24 mouse cellular contexts compared by ENCODE assay signal in the genomic region with DNA sequence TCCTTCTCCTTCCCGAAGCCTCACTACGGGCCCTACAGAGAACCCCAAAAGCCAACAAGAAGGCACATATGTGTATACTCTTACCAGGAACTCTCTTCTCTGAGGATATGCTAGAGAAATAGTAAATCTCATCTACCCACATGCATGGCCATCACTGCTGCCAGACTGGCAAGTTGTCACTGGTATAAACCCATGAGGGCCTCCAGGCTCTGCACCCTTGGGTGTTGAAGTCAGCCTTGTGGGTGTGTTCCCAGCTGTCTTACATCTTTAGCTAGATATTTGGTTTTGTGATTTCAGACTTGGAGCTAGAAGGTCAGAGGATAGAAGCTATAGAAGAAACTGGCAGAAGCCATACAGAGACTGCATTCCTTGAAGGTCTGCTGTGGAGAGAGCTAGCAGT.
DNase-seq lines count a peak whose midpoint lies in the region; ATAC-seq lines count a peak whose summit lies in the region.
"Had no signal": no experiment of that assay in that cellular context is flagged by ENCODE, and none has a peak within 500 bp of the region (broad histone marks: within the 10 kb centered on the region; RNA-seq: fewer than 3 reads in every experiment).

No protein-coding gene starts in this region.

- intact Hi-C loops in gastrocnemius, postnatal 14 days (cut with DNase I; ENCODE audit: low total_unique reads) = no loop called here

- ATAC-seq in liver, embryonic 11.5 days (replicated peaks; ENCODE audit: low FRiP score) = no peak
- ATAC-seq in liver, embryonic 12.5 days = 0 out of 2 replicates have a peak, but pooled peaks have one; percentile 41
- ATAC-seq in liver, embryonic 13.5 days (ENCODE audit: low read depth) = peak; percentile 55
- no peak for ATAC-seq in liver, embryonic 15.5 days (ENCODE audit: insufficient read depth)
- ATAC-seq: forebrain, embryonic 14.5 days; forebrain, embryonic 16.5 days had no signal

- no peaks in the 10 kb centered on the region for H3K9me3 ChIP-seq in liver, embryonic 11.5 days (ENCODE audit: control insufficient read depth, low read length)
- no peaks in the 10 kb centered on the region for H3K9me3 ChIP-seq in liver, embryonic 12.5 days (replicated peaks)
- no peaks in the 10 kb centered on the region for H3K9me3 ChIP-seq in liver, embryonic 13.5 days (replicated peaks)
- no peaks in the 10 kb centered on the region for H3K9me3 ChIP-seq in liver, embryonic 15.5 days (replicated peaks)
- H3K9me3 ChIP-seq: embryonic facial prominence, embryonic 13.5 days; embryonic facial prominence, embryonic 15.5 days; forebrain, embryonic 10.5 days; forebrain, embryonic 12.5 days had no signal

- H3K9ac ChIP-seq in liver, embryonic 11.5 days (ENCODE audit: low read depth, low read length) = no peak overlapping the region
- H3K9ac ChIP-seq in liver, embryonic 12.5 days = no peak overlapping the region
- no peak overlapping the region for H3K9ac ChIP-seq in liver, embryonic 13.5 days
- H3K9ac ChIP-seq in liver, embryonic 15.5 days = no peak overlapping the region
- H3K9ac ChIP-seq: embryonic facial prominence, embryonic 13.5 days; embryonic facial prominence, embryonic 15.5 days; forebrain, embryonic 12.5 days had no signal

- H3K4me2 ChIP-seq in liver, embryonic 11.5 days = no peak overlapping the region
- peak overlapping the region; percentile 24; the same call in 1 of the 2 replicates for H3K4me2 ChIP-seq in liver, embryonic 12.5 days
- peak overlapping the region; percentile 32 for H3K4me2 ChIP-seq in liver, embryonic 13.5 days
- peak overlapping the region; percentile 19; the same call in 1 of the 2 replicates for H3K4me2 ChIP-seq in liver, embryonic 15.5 days
- H3K4me2 ChIP-seq: embryonic facial prominence, embryonic 13.5 days; embryonic facial prominence, embryonic 15.5 days; forebrain, embryonic 12.5 days had no signal

- no peaks in the 10 kb centered on the region for H3K27me3 ChIP-seq in liver, embryonic 11.5 days (replicated peaks; ENCODE audit: control insufficient read depth, insufficient read depth, low read length)
- no peaks in the 10 kb centered on the region for H3K27me3 ChIP-seq in liver, embryonic 12.5 days (replicated peaks)
- H3K27me3 ChIP-seq in liver, embryonic 13.5 days = no peaks in the 10 kb centered on the region
- no peaks in the 10 kb centered on the region for H3K27me3 ChIP-seq in liver, embryonic 15.5 days
- H3K27me3 ChIP-seq: embryonic facial prominence, embryonic 13.5 days; embryonic facial prominence, embryonic 15.5 days; forebrain, embryonic 12.5 days had no signal

- DNase-seq in liver = peak; percentile 19
- no peak for DNase-seq in liver, embryonic 11.5 days (ENCODE audit: low spot score)
- no peak for DNase-seq in liver, embryonic 13.5 days
- no peak for DNase-seq in gastrocnemius, postnatal 14 days
- no peak for DNase-seq in adrenal gland, adult 18-20 months (ENCODE audit: low spot score in 2 of 2)
- DNase-seq in cerebellum, adult 9-10 months = no peak
- DNase-seq: adrenal gland, adult 8-10 months; adrenal gland, postnatal 14 days; adrenal gland, postnatal 36 days; cerebellum, adult 11-12 months; cerebellum, adult 2 months; cerebellum, adult 9-11 months; cerebellum, postnatal 14 days; cerebellum, postnatal 36 days; embryo, embryonic 11 days had no signal

- H3K36me3 ChIP-seq in liver, embryonic 11.5 days (ENCODE audit: control insufficient read depth, insufficient read depth, low read length) = no peaks in the 10 kb centered on the region
- H3K36me3 ChIP-seq in liver, embryonic 12.5 days = no peaks in the 10 kb centered on the region
- no peaks in the 10 kb centered on the region for H3K36me3 ChIP-seq in liver, embryonic 13.5 days
- no peaks in the 10 kb centered on the region for H3K36me3 ChIP-seq in liver, embryonic 15.5 days (replicated peaks)
- H3K36me3 ChIP-seq: embryonic facial prominence, embryonic 13.5 days; embryonic facial prominence, embryonic 15.5 days; forebrain, embryonic 10.5 days; forebrain, embryonic 12.5 days had no signal

- peaks cover 7% of the 10 kb centered on the region for H3K4me1 ChIP-seq in liver, embryonic 11.5 days (replicated peaks; ENCODE audit: control insufficient read depth, insufficient read depth, low read length)
- peaks cover 44% of the 10 kb centered on the region for H3K4me1 ChIP-seq in liver, embryonic 12.5 days
- peaks cover 51% of the 10 kb centered on the region for H3K4me1 ChIP-seq in liver, embryonic 13.5 days (replicated peaks)
- H3K4me1 ChIP-seq in liver, embryonic 15.5 days (replicated peaks) = peaks cover 44% of the 10 kb centered on the region
- H3K4me1 ChIP-seq: embryonic facial prominence, embryonic 13.5 days; embryonic facial prominence, embryonic 15.5 days; forebrain, embryonic 10.5 days; forebrain, embryonic 12.5 days had no signal

- WGBS in liver, embryonic 11.5 days = 77% methylated on average over 2 of the region's 2 CpGs
- 82% methylated on average over 2 of the region's 2 CpGs for WGBS in liver, embryonic 12.5 days (ENCODE audit: insufficient replicate concordance)
- WGBS in liver, embryonic 13.5 days (ENCODE audit: insufficient replicate concordance) = 68% methylated on average over 2 of the region's 2 CpGs
- WGBS in liver, embryonic 15.5 days (ENCODE audit: insufficient replicate concordance) = 77% methylated on average over 2 of the region's 2 CpGs

- H3K4me3 ChIP-seq in liver, embryonic 11.5 days (ENCODE audit: low read depth, low read length) = no peak overlapping the region
- H3K4me3 ChIP-seq in liver, embryonic 12.5 days = no peak overlapping the region
- H3K4me3 ChIP-seq in liver, embryonic 13.5 days (replicated peaks) = no peak overlapping the region
- no peak overlapping the region for H3K4me3 ChIP-seq in liver, embryonic 15.5 days (replicated peaks)
- H3K4me3 ChIP-seq: embryonic facial prominence, embryonic 13.5 days; embryonic facial prominence, embryonic 15.5 days; erythroblast, embryonic 14.5 days; forebrain, embryonic 10.5 days; forebrain, embryonic 12.5 days had no signal

- H3K27ac ChIP-seq in liver, embryonic 11.5 days (ENCODE audit: low read depth, low read length) = no peak overlapping the region
- peak overlapping the region; percentile 24 for H3K27ac ChIP-seq in liver, embryonic 12.5 days
- H3K27ac ChIP-seq in liver, embryonic 13.5 days = peak overlapping the region; percentile 71
- no peak overlapping the region for H3K27ac ChIP-seq in liver, embryonic 15.5 days (replicated peaks)
- H3K27ac ChIP-seq: embryonic facial prominence, embryonic 13.5 days; embryonic facial prominence, embryonic 15.5 days; forebrain, embryonic 10.5 days; forebrain, embryonic 12.5 days had no signal

Comparison
In these comparisons a context has a peak if more than half of its experiments do, and no peak if none do; other contexts are left out.
1. ATAC-seq: peak in liver, embryonic 12.5 days (single experiment) and liver, embryonic 13.5 days (single experiment); none in liver, embryonic 11.5 days (single experiment) and liver, embryonic 15.5 days (single experiment).
2. H3K27ac ChIP-seq: peak in liver, embryonic 12.5 days (single experiment) and liver, embryonic 13.5 days (single experiment); none in liver, embryonic 11.5 days (single experiment) and liver, embryonic 15.5 days (single experiment).